Mouse (Mus musculus) gonadal fat pad, adult 2 months (tissue): ENCODE data around the gene Nr6a1. TPM values are rescaled to one million over a fixed set of nuclear protein-coding genes. Genes with fewer than 3 reads are reported as not detected.

Experiments used
- DNase-seq: peaks from one replicate; pipeline ENCODE4 v3.0.0-alpha.2; 2012; ENCODE audit warnings: low read depth
- polyA plus RNA-seq: library from polyadenylated mRNA; depleted of rRNA; stranded (reverse); fragments of >200 nt; gene quantifications from 2 replicates; pipeline ENCODE4 v1.2.3, GENCODE M21; 2012

Nr6a1 gene
- polyA plus RNA-seq, 1 experiment = 6.8 TPM

GRCm38 (mm10) chr2:38937396-38937795, 9.9 kb upstream of the Nr6a1 start:
- no peak for DNase-seq

GRCm38 (mm10) chr2:38936721-38937378, 9.4 kb upstream of the Nr6a1 start:
- no peak for DNase-seq

- DNase-seq = no peak
Observed at GRCm38 (mm10) chr2:38934936-38935335, 7.4 kb upstream of the Nr6a1 start.

GRCm38 (mm10) chr2:38933931-38934330, 6.4 kb upstream of the Nr6a1 start:
- no peak for DNase-seq

GRCm38 (mm10) chr2:38931851-38932667, 4.6 kb upstream of the Nr6a1 start, which contains the start of gene Olfml2a:
TSS of gene Olfml2a (plus strand) at chr2:38931978.
- DNase-seq = no peak

GRCm38 (mm10) chr2:38930269-38930668, 2.8 kb upstream of the Nr6a1 start:
- DNase-seq = no peak

- DNase-seq = no peak
Observed at GRCm38 (mm10) chr2:38926145-38926891, 1.2 kb downstream of the Nr6a1 start.

- no peak for DNase-seq
Observed at GRCm38 (mm10) chr2:38925171-38926080, 2.1 kb downstream of the Nr6a1 start.

- DNase-seq = no peak
Observed at GRCm38 (mm10) chr2:38924571-38924970, 2.9 kb downstream of the Nr6a1 start.

GRCm38 (mm10) chr2:38923911-38924310, 3.6 kb downstream of the Nr6a1 start:
- DNase-seq = no peak

- DNase-seq = no peak
Observed at GRCm38 (mm10) chr2:38923471-38923870, 4.0 kb downstream of the Nr6a1 start.

- no peak for DNase-seq
Observed at GRCm38 (mm10) chr2:38921374-38921773, 6.1 kb downstream of the Nr6a1 start.

GRCm38 (mm10) chr2:38916947-38917691, 10.4 kb downstream of the Nr6a1 start:
- DNase-seq = no peak

- no peak for DNase-seq
Observed at GRCm38 (mm10) chr2:38914965-38915364, 12.5 kb downstream of the Nr6a1 start.

GRCm38 (mm10) chr2:38914517-38914916, 13.0 kb downstream of the Nr6a1 start:
- DNase-seq = no peak

GRCm38 (mm10) chr2:38908604-38909003, 18.9 kb downstream of the Nr6a1 start:
- no peak for DNase-seq

- DNase-seq = no peak
Observed at GRCm38 (mm10) chr2:38906097-38906496, 21.4 kb downstream of the Nr6a1 start.

- DNase-seq = no peak
Observed at GRCm38 (mm10) chr2:38904290-38904689, 23.2 kb downstream of the Nr6a1 start.

- DNase-seq = no peak
Observed at GRCm38 (mm10) chr2:38902866-38903265, 24.6 kb downstream of the Nr6a1 start.

- no peak for DNase-seq
Observed at GRCm38 (mm10) chr2:38880907-38881672, 46.4 kb downstream of the Nr6a1 start.
